Mouse (Mus musculus) heart, postnatal 0 days (tissue): ENCODE results near the gene Il18r1.

Experiments used
- CTCF ChIP-seq: IDR thresholded peaks from 2 replicates; pipeline ENCODE4 v1.5.1; 2016; ENCODE audit warnings: antibody characterized with exemption, control low read depth, low read depth
- EP300 ChIP-seq: IDR thresholded peaks from 2 replicates; pipeline ENCODE4 v1.6.1; 2016; ENCODE audit warnings: antibody characterized with exemption, low read depth

- no peak for TF ChIP-seq CTCF
- TF ChIP-seq EP300 = no peak
Observed at GRCm38 (mm10) chr1:40427901-40428300, 37.5 kb upstream of the Il18r1 start.
